Mouse (Mus musculus) C2C12 (cell line): ENCODE data around the gene Sall1.

Experiments
- CTCF ChIP-seq: IDR thresholded peaks from one replicate; pipeline ENCODE4 v1.5.1; 2011; ENCODE audit not compliant: control insufficient read depth, insufficient read depth, insufficient read length
- MAX ChIP-seq: IDR thresholded peaks from one replicate; pipeline ENCODE4 v1.6.1; 2011; ENCODE audit warnings: mild to moderate bottlenecking, control low read depth
- MYOD1 ChIP-seq: IDR thresholded peaks from one replicate; pipeline ENCODE4 v1.6.1; 2011; ENCODE audit warnings: low read depth; ENCODE audit not compliant: control insufficient read depth, insufficient read length
- MYOG ChIP-seq: IDR thresholded peaks from one replicate; pipeline ENCODE4 v1.6.1; 2011; ENCODE audit not compliant: control insufficient read depth, insufficient read length; ENCODE audit errors: extremely low read depth

GRCm38 (mm10) chr8:89015539-89015938 lies 28.4 kb downstream of the Sall1 start:
- TF ChIP-seq CTCF (no peak), MAX (no peak), MYOD1 (no peak), MYOG (no peak)
